Mouse (Mus musculus): ENCODE data around the gene Trappc12. TPM values are rescaled to one million over a fixed set of nuclear protein-coding genes. Genes with fewer than 3 reads are reported as not detected.

Gene Trappc12
- polyA plus RNA-seq (2015; fragmentation: Nextera tagmentation; extraction: Ambion mirVana) = 19.0 and 21.2 TPM in 2 replicates

- TF ChIP-seq CTCF (IDR thresholded peaks at IDR 0.05) (no peak), EP300 (IDR thresholded peaks at IDR 0.05) (no peak)
- H3K4me1 ChIP-seq (ENCODE audit: insufficient read depth, low read depth, low read length) = no peaks in the 10 kb centered on the region; the same call in 1 of the 2 replicates
- H3K4me2 ChIP-seq (replicated peaks; ENCODE audit: low read depth, low read length) = peak within 1 kb of the TSS; percentile 90
- WGBS = 1% methylated on average over 41 of the region's 41 CpGs
- DNase-seq (ENCODE audit: low spot score) (peak; percentile 97), ATAC-seq (peak; percentile 93)
- no peaks in the 10 kb centered on the region for H3K27me3 ChIP-seq (replicated peaks; ENCODE audit: insufficient read depth, low read length)
- H3K4me3 ChIP-seq (ENCODE audit: low read depth, low read length) = peak within 1 kb of the TSS; percentile 91
- H3K9ac ChIP-seq (replicated peaks; ENCODE audit: low read depth) = peak within 1 kb of the TSS; percentile 86
- H3K27ac ChIP-seq (ENCODE audit: low read length) = peak within 1 kb of the TSS; percentile 51
- H3K9me3 ChIP-seq (ENCODE audit: low read length) = no peaks in the 10 kb centered on the region
- no peaks in the 10 kb centered on the region; the same call in 1 of the 2 replicates for H3K36me3 ChIP-seq (ENCODE audit: insufficient read depth, low read length)
Observed at GRCm38 (mm10) chr12:28750021-28750633, at the start of gene Trappc12. Gene Trappc12, minus strand, starts transcription at chr12:28750472.

- H3K4me3 ChIP-seq (ENCODE audit: low read depth, low read length) = no peak overlapping the region
- H3K27me3 ChIP-seq (replicated peaks; ENCODE audit: insufficient read depth, low read length) = no peaks in the 10 kb centered on the region
- no peak overlapping the region for H3K27ac ChIP-seq (ENCODE audit: low read length)
- H3K36me3 ChIP-seq (ENCODE audit: insufficient read depth, low read length) = no peaks in the 10 kb centered on the region
- no peaks in the 10 kb centered on the region for H3K4me1 ChIP-seq (ENCODE audit: insufficient read depth, low read depth, low read length)
- TF ChIP-seq EP300 (IDR thresholded peaks at IDR 0.05) (no peak), CTCF (IDR thresholded peaks at IDR 0.05) (no peak)
- no peak overlapping the region for H3K4me2 ChIP-seq (replicated peaks; ENCODE audit: low read depth, low read length)
- ATAC-seq (no peak), DNase-seq (ENCODE audit: low spot score) (no peak)
- 65% methylated on average over 11 of the region's 11 CpGs for WGBS
- no peak overlapping the region for H3K9ac ChIP-seq (replicated peaks; ENCODE audit: low read depth)
- H3K9me3 ChIP-seq (ENCODE audit: low read length) = no peaks in the 10 kb centered on the region
Observed at GRCm38 (mm10) chr12:28799798-28800411, 49.6 kb upstream of the Trappc12 start.

- Histone ChIP-seq H3K9me3 (ENCODE audit: low read length) (no peaks in the 10 kb centered on the region), H3K4me3 (ENCODE audit: low read depth, low read length) (no peak overlapping the region), H3K9ac (replicated peaks; ENCODE audit: low read depth) (no peak overlapping the region), H3K36me3 (ENCODE audit: insufficient read depth, low read length) (no peaks in the 10 kb centered on the region), H3K27ac (ENCODE audit: low read length) (no peak overlapping the region), H3K4me2 (replicated peaks; ENCODE audit: low read depth, low read length) (no peak overlapping the region), H3K27me3 (replicated peaks; ENCODE audit: insufficient read depth, low read length) (no peaks in the 10 kb centered on the region), H3K4me1 (ENCODE audit: insufficient read depth, low read depth, low read length) (no peaks in the 10 kb centered on the region)
- DNase-seq (ENCODE audit: low spot score) = no peak
- ATAC-seq = no peak
- TF ChIP-seq EP300 (IDR thresholded peaks at IDR 0.05) (no peak), CTCF (IDR thresholded peaks at IDR 0.05) (no peak)
Observed at GRCm38 (mm10) chr12:28796881-28797420, 46.7 kb upstream of the Trappc12 start.

- H3K27me3 ChIP-seq (replicated peaks; ENCODE audit: insufficient read depth, low read length) = no peaks in the 10 kb centered on the region
- DNase-seq (ENCODE audit: low spot score) (no peak), ATAC-seq (no peak)
- no peak overlapping the region for H3K4me3 ChIP-seq (ENCODE audit: low read depth, low read length)
- no peak overlapping the region for H3K9ac ChIP-seq (replicated peaks; ENCODE audit: low read depth)
- TF ChIP-seq CTCF (IDR thresholded peaks at IDR 0.05) = no peak
- no peak for TF ChIP-seq EP300 (IDR thresholded peaks at IDR 0.05)
- no peak overlapping the region for H3K27ac ChIP-seq (ENCODE audit: low read length)
- WGBS = 85% methylated on average over 3 of the region's 3 CpGs
- no peaks in the 10 kb centered on the region for H3K9me3 ChIP-seq (ENCODE audit: low read length)
- no peak overlapping the region for H3K4me2 ChIP-seq (replicated peaks; ENCODE audit: low read depth, low read length)
- no peaks in the 10 kb centered on the region for H3K4me1 ChIP-seq (ENCODE audit: insufficient read depth, low read depth, low read length)
- H3K36me3 ChIP-seq (ENCODE audit: insufficient read depth, low read length) = no peaks in the 10 kb centered on the region
Observed at GRCm38 (mm10) chr12:28795041-28795440, 44.8 kb upstream of the Trappc12 start.

GRCm38 (mm10) chr12:28793715-28794114 is 43.4 kb upstream of the Trappc12 start:
- no peak for TF ChIP-seq CTCF (IDR thresholded peaks at IDR 0.05)
- TF ChIP-seq EP300 (IDR thresholded peaks at IDR 0.05) = no peak
- Histone ChIP-seq H3K4me1 (ENCODE audit: insufficient read depth, low read depth, low read length) (no peaks in the 10 kb centered on the region), H3K9me3 (ENCODE audit: low read length) (no peaks in the 10 kb centered on the region), H3K27ac (ENCODE audit: low read length) (no peak overlapping the region), H3K36me3 (ENCODE audit: insufficient read depth, low read length) (no peaks in the 10 kb centered on the region), H3K27me3 (replicated peaks; ENCODE audit: insufficient read depth, low read length) (no peaks in the 10 kb centered on the region), H3K4me3 (ENCODE audit: low read depth, low read length) (no peak overlapping the region), H3K4me2 (replicated peaks; ENCODE audit: low read depth, low read length) (no peak overlapping the region), H3K9ac (replicated peaks; ENCODE audit: low read depth) (no peak overlapping the region)
- DNase-seq (ENCODE audit: low spot score) (no peak), ATAC-seq (no peak)
- WGBS = 50% methylated on average over 2 of the region's 2 CpGs

- H3K9ac ChIP-seq (replicated peaks; ENCODE audit: low read depth) = no peak overlapping the region
- no peak overlapping the region for H3K27ac ChIP-seq (ENCODE audit: low read length)
- ATAC-seq = no peak
- 65% methylated on average over 3 of the region's 3 CpGs for WGBS
- H3K9me3 ChIP-seq (ENCODE audit: low read length) = no peaks in the 10 kb centered on the region
- no peak overlapping the region for H3K4me3 ChIP-seq (ENCODE audit: low read depth, low read length)
- H3K4me2 ChIP-seq (replicated peaks; ENCODE audit: low read depth, low read length) = no peak overlapping the region
- no peaks in the 10 kb centered on the region for H3K4me1 ChIP-seq (ENCODE audit: insufficient read depth, low read depth, low read length)
- TF ChIP-seq EP300 (IDR thresholded peaks at IDR 0.05) (no peak), CTCF (IDR thresholded peaks at IDR 0.05) (no peak)
- DNase-seq (ENCODE audit: low spot score) = no peak
- H3K36me3 ChIP-seq (ENCODE audit: insufficient read depth, low read length) = no peaks in the 10 kb centered on the region
- H3K27me3 ChIP-seq (replicated peaks; ENCODE audit: insufficient read depth, low read length) = no peaks in the 10 kb centered on the region
Observed at GRCm38 (mm10) chr12:28792613-28793012, 42.3 kb upstream of the Trappc12 start.

All from lung, postnatal 0 days (tissue).